9 mouse cellular contexts compared by ENCODE assay signal in genomic region chr7:64984468-64985120, GRCm38 (mm10).
A peak's percentile ranks its signal among the peaks of the same experiment; 100 is the strongest.
DNase-seq lines count a peak whose midpoint lies in the region; ATAC-seq and TF ChIP-seq lines count a peak whose summit lies in the region.
"Had no signal": no experiment of that assay in that cellular context is flagged by ENCODE, and none has a peak within 500 bp of the region (broad histone marks: within the 10 kb centered on the region; RNA-seq: fewer than 3 reads in every experiment).

No protein-coding gene starts in this region.

- H3K9ac ChIP-seq in hindbrain, embryonic 14.5 days: no peak overlapping the region
- no peak overlapping the region for H3K9ac ChIP-seq in hindbrain, embryonic 12.5 days
- H3K9ac ChIP-seq in intestine, postnatal 0 days (ENCODE audit: low read depth, low read length): no peak overlapping the region
- H3K9ac ChIP-seq: limb, embryonic 13.5 days had no signal

- 86% methylated on average over 22 of the region's 22 CpGs for WGBS in hindbrain, embryonic 14.5 days
- WGBS in hindbrain, embryonic 12.5 days: 90% methylated on average over 22 of the region's 22 CpGs
- 90% methylated on average over 22 of the region's 22 CpGs for WGBS in intestine, postnatal 0 days

- no peaks in the 10 kb centered on the region for H3K4me1 ChIP-seq in hindbrain, embryonic 14.5 days (replicated peaks; ENCODE audit: control insufficient read depth, insufficient read depth, low read length)
- H3K4me1 ChIP-seq in hindbrain, embryonic 12.5 days: no peaks in the 10 kb centered on the region
- no peaks in the 10 kb centered on the region for H3K4me1 ChIP-seq in intestine, postnatal 0 days (replicated peaks; ENCODE audit: control insufficient read depth, insufficient read depth, low read length)
- H3K4me1 ChIP-seq: limb, embryonic 13.5 days had no signal

- intact Hi-C loops in gastrocnemius, postnatal 36 days (cut with DNase I): no loop called here

- no peaks in the 10 kb centered on the region for H3K36me3 ChIP-seq in hindbrain, embryonic 14.5 days (replicated peaks; ENCODE audit: control insufficient read depth, insufficient read depth)
- H3K36me3 ChIP-seq in hindbrain, embryonic 12.5 days: no peaks in the 10 kb centered on the region
- no peaks in the 10 kb centered on the region for H3K36me3 ChIP-seq in intestine, postnatal 0 days (ENCODE audit: control insufficient read depth, insufficient read depth)
- H3K36me3 ChIP-seq: limb, embryonic 13.5 days had no signal

- H3K9me3 ChIP-seq in hindbrain, embryonic 14.5 days (ENCODE audit: control insufficient read depth, low read length): no peaks in the 10 kb centered on the region
- H3K9me3 ChIP-seq in hindbrain, embryonic 12.5 days (replicated peaks): no peaks in the 10 kb centered on the region
- H3K9me3 ChIP-seq in intestine, postnatal 0 days (ENCODE audit: control insufficient read depth): no peaks in the 10 kb centered on the region
- H3K9me3 ChIP-seq: limb, embryonic 13.5 days had no signal

- DNase-seq in hindbrain, embryonic 14.5 days (ENCODE audit: low spot score): no peak
- peak; percentile 21 for DNase-seq in cerebellum, adult 9-11 months
- DNase-seq in layer of hippocampus, adult 2 months (ENCODE audit: low spot score in 2 of 2): peak; percentile 47 to 75
- DNase-seq in gastrocnemius, postnatal 36 days: no peak

- H3K27me3 ChIP-seq in hindbrain, embryonic 14.5 days (ENCODE audit: control insufficient read depth, insufficient read depth, low read length): no peaks in the 10 kb centered on the region
- no peaks in the 10 kb centered on the region for H3K27me3 ChIP-seq in hindbrain, embryonic 12.5 days
- H3K27me3 ChIP-seq in intestine, postnatal 0 days (replicated peaks; ENCODE audit: control insufficient read depth, insufficient read depth, low read length): no peaks in the 10 kb centered on the region
- H3K27me3 ChIP-seq: limb, embryonic 13.5 days had no signal

- H3K4me2 ChIP-seq in hindbrain, embryonic 14.5 days (replicated peaks): no peak overlapping the region
- no peak overlapping the region for H3K4me2 ChIP-seq in hindbrain, embryonic 12.5 days (replicated peaks)
- no peak overlapping the region for H3K4me2 ChIP-seq in intestine, postnatal 0 days (replicated peaks; ENCODE audit: low read depth)
- H3K4me2 ChIP-seq: limb, embryonic 13.5 days had no signal

- TF ChIP-seq CTCF in layer of hippocampus, adult 2 months (conservative IDR thresholded peaks at IDR 0.05): no peak
- TF ChIP-seq CTCF in intestine, postnatal 0 days (IDR thresholded peaks at IDR 0.05; ENCODE audit: low read depth): no peak

- H3K27ac ChIP-seq in hindbrain, embryonic 14.5 days: peak overlapping the region; percentile 11; the same call in 1 of the 2 replicates
- H3K27ac ChIP-seq in hindbrain, embryonic 12.5 days: no peak overlapping the region
- H3K27ac ChIP-seq in layer of hippocampus, adult 2 months: peak overlapping the region; percentile 67
- H3K27ac ChIP-seq in intestine, postnatal 0 days (ENCODE audit: low read depth, low read length): no peak overlapping the region
- H3K27ac ChIP-seq: limb, embryonic 13.5 days had no signal

- no peak overlapping the region for H3K4me3 ChIP-seq in hindbrain, embryonic 14.5 days (replicated peaks; ENCODE audit: low read length)
- no peak overlapping the region for H3K4me3 ChIP-seq in hindbrain, embryonic 12.5 days
- no peak overlapping the region for H3K4me3 ChIP-seq in layer of hippocampus, adult 2 months
- no peak overlapping the region for H3K4me3 ChIP-seq in intestine, postnatal 0 days (ENCODE audit: low read depth, low read length)
- H3K4me3 ChIP-seq: limb, embryonic 13.5 days had no signal

- no peak for ATAC-seq in hindbrain, embryonic 14.5 days (ENCODE audit: low FRiP score)
- no peak for ATAC-seq in hindbrain, embryonic 12.5 days (ENCODE audit: low FRiP score)
- peak; percentile 88 for ATAC-seq in megakaryocyte progenitor cell, adult 5-6 weeks (replicated peaks; ENCODE audit: poor library complexity)
- no peak for ATAC-seq in megakaryocyte-erythroid progenitor cell, adult 5-6 weeks (replicated peaks; ENCODE audit: low FRiP score, low TSS enrichment, poor library complexity, severe bottlenecking)
- ATAC-seq in intestine, postnatal 0 days: no peak

Comparison
In these comparisons a context has a peak if more than half of its experiments do, and no peak if none do; other contexts are left out.
1. H3K27ac ChIP-seq: peak in hindbrain, embryonic 14.5 days (single experiment) and layer of hippocampus, adult 2 months (single experiment); none in hindbrain, embryonic 12.5 days (single experiment) and intestine, postnatal 0 days (single experiment).
2. DNase-seq: peak in cerebellum, adult 9-11 months (single experiment) and layer of hippocampus, adult 2 months (2 of 2); none in hindbrain, embryonic 14.5 days (single experiment) and gastrocnemius, postnatal 36 days (0 of 2).